Mouse (Mus musculus) forebrain, postnatal 0 days (tissue): ENCODE results near the gene Irak1. TPM values are rescaled to one million over a fixed set of nuclear protein-coding genes. Genes with fewer than 3 reads are reported as not detected.

ENCODE experiments used
- ATAC-seq: fragments of 200-750 bp; cut with Nextera tagmentation; 2 replicates; pipeline ENCODE4 v1.8.0; 2017; ENCODE audit warnings: mild to moderate bottlenecking, moderate library complexity
- DNase-seq: peaks from one replicate; pipeline ENCODE4 v3.0.0-alpha.2; 2015
- H3K27ac ChIP-seq: fragments of 300-500 bp; sonication (generic); 2 replicates; pipeline ENCODE4 v1.5.1; 2014; ENCODE audit warnings: low read depth, mild to moderate bottlenecking, antibody characterized with exemption, low read length, moderate library complexity, mixed read lengths
- H3K27me3 ChIP-seq: fragments of 300-500 bp; sonication (generic); 2 replicates; pipeline ENCODE4 v1.6.1; 2014; ENCODE audit warnings: mild to moderate bottlenecking, low read length, mixed read lengths; ENCODE audit not compliant: insufficient read depth
- H3K36me3 ChIP-seq: fragments of 300-500 bp; sonication (generic); 2 replicates; pipeline ENCODE4 v1.6.1; 2014; ENCODE audit warnings: mild to moderate bottlenecking, moderate library complexity; ENCODE audit not compliant: insufficient read depth
- H3K4me1 ChIP-seq: fragments of 300-500 bp; sonication (generic); 2 replicates; pipeline ENCODE4 v1.6.1; 2014; ENCODE audit warnings: antibody characterized with exemption; ENCODE audit not compliant: insufficient read depth
- H3K4me2 ChIP-seq: fragments of 300-500 bp; sonication (generic); 2 replicates; pipeline ENCODE4 v1.6.1; 2014; ENCODE audit warnings: low read depth, mild to moderate bottlenecking, moderate library complexity
- H3K4me3 ChIP-seq: fragments of 300-500 bp; sonication (generic); 2 replicates; pipeline ENCODE4 v1.5.1; 2014; ENCODE audit warnings: low read depth, low read length, mixed read lengths
- H3K9ac ChIP-seq: fragments of 300-500 bp; sonication (generic); 2 replicates; pipeline ENCODE4 v1.6.1; 2014; ENCODE audit warnings: mild to moderate bottlenecking
- H3K9me3 ChIP-seq: fragments of 300-500 bp; sonication (generic); 2 replicates; pipeline ENCODE4 v1.6.1; 2016; ENCODE audit warnings: low read length
- CTCF ChIP-seq: sonication (generic); IDR thresholded peaks from 2 replicates; pipeline ENCODE4 v1.5.1; 2016; ENCODE audit warnings: antibody characterized with exemption, control low read depth, low read depth
- WGBS: fragments of 180-500 bp; shearing (Covaris S2); extraction: QIAGEN DNeasy Blood & Tissue Kit; methylation state at CpG from one replicate; pipeline ENCODE4 v1.1.7; 2014; 5-methylcytosine and 5-hydroxymethylcytosine counted together
- polyA plus RNA-seq: library from polyadenylated mRNA; unstranded; fragments of >200 nt; fragmentation: Nextera tagmentation; extraction: Ambion mirVana; gene quantifications from 2 replicates; pipeline ENCODE4 v1.2.1, GENCODE M21; 2015
- total RNA-seq: library from RNA; depleted of rRNA; stranded (reverse); fragments of >200 nt; gene quantifications from 2 replicates; pipeline ENCODE4 v1.2.3, GENCODE M21; 2014

The Irak1 gene
- total and polyA plus RNA-seq, 2 experiments from 2014 or later = 28.0 to 63.7 TPM

DNA sequence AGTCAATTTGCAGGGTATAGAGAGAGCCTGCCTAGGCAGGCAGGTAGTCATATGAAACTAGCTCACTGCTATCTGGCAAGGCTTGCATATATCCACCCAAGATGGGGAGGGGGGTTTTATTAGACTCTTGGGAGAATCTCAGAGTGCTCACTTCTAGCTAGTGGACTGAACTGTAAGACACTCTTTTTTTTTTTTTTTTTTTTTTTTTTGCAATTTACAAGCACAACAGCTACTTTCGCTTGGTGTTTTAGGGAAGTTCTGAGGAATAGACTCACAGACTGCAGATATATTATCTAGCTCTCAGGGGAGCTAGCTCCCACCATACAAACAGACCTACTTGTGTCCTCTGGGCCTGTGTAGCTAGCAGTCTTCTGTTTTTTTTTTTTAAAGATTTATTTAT lies 9.1 kb downstream of the Irak1 start:
- Histone ChIP-seq H3K4me2 (no peak overlapping the region), H3K4me3 (no peak overlapping the region), H3K9me3 (no peaks in the 10 kb centered on the region), H3K27ac (no peak overlapping the region), H3K9ac (no peak overlapping the region), H3K36me3 (no peaks in the 10 kb centered on the region), H3K27me3 (no peaks in the 10 kb centered on the region), H3K4me1 (no peaks in the 10 kb centered on the region)
- no peak for TF ChIP-seq CTCF
- DNase-seq (no peak), ATAC-seq (no peak)
- 100% methylated on average over 1 of the region's 1 CpGs for WGBS

DNA sequence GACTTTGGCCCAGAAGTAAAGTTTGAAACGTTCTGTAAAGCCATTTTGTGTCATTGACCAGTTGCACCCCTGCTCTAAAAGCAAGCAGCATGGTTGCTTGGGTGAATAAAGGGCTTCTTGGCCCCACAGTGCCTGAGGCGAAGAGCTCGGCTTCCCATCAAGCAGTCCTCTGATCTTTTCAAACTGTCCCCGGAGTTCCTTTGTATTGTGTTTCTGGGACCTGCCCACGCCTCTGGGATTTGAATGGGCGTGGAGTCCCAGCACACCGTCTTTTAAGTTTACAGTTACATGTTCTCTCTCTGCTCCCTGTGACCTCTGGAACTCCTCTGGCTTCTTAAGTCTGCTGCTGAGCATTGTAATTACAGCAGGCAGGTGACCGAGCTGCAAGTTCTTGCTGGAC lies 15.7 kb downstream of the Irak1 start:
- TF ChIP-seq CTCF = no peak
- Histone ChIP-seq H3K9me3 (no peaks in the 10 kb centered on the region), H3K4me1 (no peaks in the 10 kb centered on the region), H3K27me3 (no peaks in the 10 kb centered on the region), H3K4me3 (no peak overlapping the region), H3K36me3 (no peaks in the 10 kb centered on the region), H3K9ac (no peak overlapping the region), H3K4me2 (no peak overlapping the region), H3K27ac (no peak overlapping the region)
- ATAC-seq (no peak), DNase-seq (no peak)
- 30% methylated on average over 8 of the region's 8 CpGs for WGBS

DNA sequence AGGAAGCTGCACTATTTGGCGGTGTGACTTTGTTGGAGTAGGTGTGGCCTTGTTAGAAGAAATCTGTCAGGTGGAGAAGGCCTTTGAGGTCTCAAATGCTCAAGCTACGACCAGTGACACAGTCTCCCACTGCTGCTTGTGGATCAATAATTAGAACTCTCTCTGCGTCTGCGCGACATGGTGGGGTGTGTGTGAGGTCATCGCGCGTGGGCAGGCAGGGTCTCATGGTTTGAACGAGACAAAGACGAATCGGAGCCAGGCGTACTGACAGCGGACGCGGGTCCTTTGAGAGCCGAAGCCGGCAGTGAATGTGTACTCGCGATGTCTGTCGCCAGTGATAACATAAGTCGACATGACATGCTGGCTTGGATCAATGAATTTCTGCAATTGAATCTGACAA lies 17.3 kb downstream of the Irak1 start:
- WGBS = 86% methylated on average over 21 of the region's 21 CpGs
- DNase-seq (no peak), ATAC-seq (no peak)
- H3K27me3 ChIP-seq = no peaks in the 10 kb centered on the region
- H3K4me2 ChIP-seq = no peak overlapping the region
- H3K4me1 ChIP-seq = no peaks in the 10 kb centered on the region
- H3K9ac ChIP-seq = no peak overlapping the region
- no peaks in the 10 kb centered on the region for H3K36me3 ChIP-seq
- no peak overlapping the region for H3K4me3 ChIP-seq
- no peak for TF ChIP-seq CTCF
- H3K27ac ChIP-seq = no peak overlapping the region
- H3K9me3 ChIP-seq = no peaks in the 10 kb centered on the region

- no peak for ATAC-seq
- Histone ChIP-seq H3K36me3 (no peaks in the 10 kb centered on the region), H3K9ac (no peak overlapping the region), H3K4me3 (no peak overlapping the region), H3K27ac (no peak overlapping the region), H3K27me3 (no peaks in the 10 kb centered on the region), H3K4me2 (no peak overlapping the region), H3K9me3 (no peaks in the 10 kb centered on the region), H3K4me1 (no peaks in the 10 kb centered on the region)
- TF ChIP-seq CTCF = no peak
- WGBS = 48% methylated on average over 2 of the region's 2 CpGs
- no peak for DNase-seq
Measured at GRCm38 (mm10) chrX:74003644-74004043, 20.1 kb downstream of the Irak1 start.

DNA sequence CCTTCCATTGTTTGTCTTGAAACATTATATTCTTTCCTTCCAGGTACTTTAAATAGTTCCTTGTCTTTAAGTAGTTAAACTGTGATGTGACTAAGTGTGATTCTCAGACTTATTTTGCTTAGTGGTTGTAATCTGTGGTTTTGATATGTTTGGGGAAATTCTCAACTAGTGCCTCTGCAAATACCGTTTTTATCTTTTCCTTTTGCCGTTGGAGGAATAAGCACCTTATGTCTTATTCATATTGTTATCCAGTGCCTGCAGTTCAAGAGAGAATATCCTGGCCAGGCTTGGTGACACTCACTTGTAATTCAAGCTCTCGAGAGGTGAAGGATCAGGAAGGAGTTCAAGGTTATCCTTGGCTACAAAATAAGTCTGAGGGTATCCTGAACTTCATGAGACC lies 22.7 kb downstream of the Irak1 start:
- no peak for DNase-seq
- WGBS = 80% methylated on average over 3 of the region's 3 CpGs
- Histone ChIP-seq H3K36me3 (no peaks in the 10 kb centered on the region), H3K9ac (no peak overlapping the region), H3K27ac (no peak overlapping the region), H3K4me2 (no peak overlapping the region), H3K4me1 (no peaks in the 10 kb centered on the region), H3K27me3 (no peaks in the 10 kb centered on the region), H3K4me3 (no peak overlapping the region), H3K9me3 (no peaks in the 10 kb centered on the region)
- no peak for TF ChIP-seq CTCF
- no peak for ATAC-seq

DNA sequence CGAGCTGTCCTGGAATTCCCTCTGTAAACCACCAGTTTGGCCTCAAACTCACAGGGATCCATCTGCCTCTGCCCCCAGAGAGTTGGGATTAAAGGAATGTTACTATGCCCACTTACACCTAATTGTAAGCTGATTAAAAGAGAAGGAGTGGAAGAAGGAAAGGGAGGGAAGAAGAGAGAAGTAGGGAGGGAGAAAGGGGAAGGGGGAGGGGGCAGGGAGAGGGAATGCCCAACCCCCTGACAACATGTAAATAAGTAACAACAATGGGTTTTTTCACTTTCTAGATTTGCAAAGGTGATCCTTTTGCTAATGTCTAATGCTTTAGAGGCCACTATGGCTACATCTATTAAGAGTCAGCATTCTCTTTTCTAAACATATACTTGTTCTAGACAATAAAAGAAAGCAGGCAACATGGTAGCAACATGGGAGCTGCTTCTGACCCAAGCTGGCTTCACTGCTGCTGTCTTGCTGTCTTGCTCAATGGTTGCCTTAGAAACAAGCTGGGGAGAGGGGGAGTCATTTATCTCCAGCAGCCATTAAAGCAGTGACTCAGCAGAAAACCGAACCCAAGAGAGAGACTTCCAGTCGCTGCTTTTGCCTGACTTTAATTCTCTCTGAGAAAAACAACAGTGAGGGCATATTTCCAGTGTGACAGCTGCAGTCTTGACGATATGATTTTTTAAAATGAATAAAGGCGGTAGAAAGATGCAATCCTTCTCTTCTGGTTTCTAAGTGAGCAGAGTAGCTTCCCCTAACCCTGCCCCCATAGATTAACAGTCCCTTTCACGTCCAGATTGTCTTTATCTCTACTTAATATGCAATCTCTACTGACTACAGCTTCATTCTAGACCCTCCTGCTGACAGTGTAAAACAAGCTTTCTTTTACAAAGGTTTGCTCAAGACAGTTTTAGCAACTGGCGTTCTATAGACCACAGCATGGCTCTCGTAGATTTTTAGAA lies 24.5 kb downstream of the Irak1 start:
- ATAC-seq (peak; percentile 97), DNase-seq (peak; percentile 78)
- no peaks in the 10 kb centered on the region for H3K36me3 ChIP-seq
- no peaks in the 10 kb centered on the region for H3K4me1 ChIP-seq
- H3K27ac ChIP-seq = peak overlapping the region; percentile 67
- 21% methylated on average over 8 of the region's 8 CpGs for WGBS
- H3K9ac ChIP-seq = no peak overlapping the region
- no peak overlapping the region for H3K4me3 ChIP-seq
- 0 out of 2 replicates have a peak overlapping the region, but pooled peaks have one; percentile 13 for H3K4me2 ChIP-seq
- no peaks in the 10 kb centered on the region for H3K27me3 ChIP-seq
- no peaks in the 10 kb centered on the region for H3K9me3 ChIP-seq
- TF ChIP-seq CTCF = no peak

DNA sequence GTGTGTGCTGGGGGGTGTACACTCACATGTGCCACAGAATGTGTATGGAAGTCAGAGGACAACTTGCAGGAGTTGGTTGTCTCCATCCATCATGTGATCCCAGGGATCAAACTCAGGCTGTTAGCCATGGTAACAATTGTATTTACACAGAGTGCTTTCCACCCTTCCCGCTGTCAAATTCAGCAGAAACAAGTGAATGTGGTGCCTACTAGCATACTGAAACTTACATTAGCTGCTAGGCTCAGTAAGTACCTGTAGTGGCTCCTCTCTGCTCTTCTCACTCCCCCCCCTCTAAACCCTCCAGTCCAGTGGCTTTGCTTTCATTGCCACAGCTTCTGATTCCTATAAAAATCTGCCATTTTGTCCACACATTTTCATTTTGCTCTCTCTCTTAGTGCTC lies 45.9 kb downstream of the Irak1 start:
- WGBS = 71% methylated on average over 1 of the region's 1 CpGs
- H3K9ac ChIP-seq = no peak overlapping the region
- no peak for TF ChIP-seq CTCF
- ATAC-seq (no peak), DNase-seq (no peak)
- H3K27ac ChIP-seq = no peak overlapping the region
- no peaks in the 10 kb centered on the region for H3K4me1 ChIP-seq
- no peaks in the 10 kb centered on the region for H3K36me3 ChIP-seq
- H3K4me2 ChIP-seq = no peak overlapping the region
- H3K4me3 ChIP-seq = no peak overlapping the region
- H3K27me3 ChIP-seq = no peaks in the 10 kb centered on the region
- H3K9me3 ChIP-seq = no peaks in the 10 kb centered on the region
